Mouse (Mus musculus) spleen, adult 18-20 months (tissue): ENCODE results near the gene Tmub2.
"Not testable (repeated sequence)": the region's sequence is repeated elsewhere in the genome, so short reads cannot be mapped to it uniquely, and the experiment has no call there.

Experiments used
- DNase-seq, 2 experiments: peaks; one replicate each; pipeline ENCODE4 v3.0.0; 2022; ENCODE audit warnings: mixed read lengths in 2 of 2

Gene Tmub2

DNA sequence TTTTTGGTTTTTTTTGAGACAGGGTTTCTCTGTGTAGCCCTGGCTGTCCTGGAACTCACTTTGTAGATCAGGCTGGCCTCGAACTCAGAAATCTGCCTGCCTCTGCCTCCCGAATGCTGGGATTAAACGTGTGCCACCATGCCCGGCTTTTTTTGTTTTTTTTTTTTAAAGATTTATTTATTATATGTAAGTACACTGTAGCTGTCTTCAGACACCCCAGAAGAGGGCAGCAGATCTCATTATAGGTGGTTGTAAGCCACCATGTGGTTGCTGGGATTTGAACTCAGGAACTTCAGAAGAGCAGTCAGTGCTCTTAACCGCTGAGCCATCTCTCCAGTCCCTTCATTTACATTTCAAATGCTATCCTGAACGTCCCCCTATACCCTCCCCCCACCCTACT lies 4.5 kb upstream of the Tmub2 start:
- DNase-seq: not testable (repeated sequence)

DNA sequence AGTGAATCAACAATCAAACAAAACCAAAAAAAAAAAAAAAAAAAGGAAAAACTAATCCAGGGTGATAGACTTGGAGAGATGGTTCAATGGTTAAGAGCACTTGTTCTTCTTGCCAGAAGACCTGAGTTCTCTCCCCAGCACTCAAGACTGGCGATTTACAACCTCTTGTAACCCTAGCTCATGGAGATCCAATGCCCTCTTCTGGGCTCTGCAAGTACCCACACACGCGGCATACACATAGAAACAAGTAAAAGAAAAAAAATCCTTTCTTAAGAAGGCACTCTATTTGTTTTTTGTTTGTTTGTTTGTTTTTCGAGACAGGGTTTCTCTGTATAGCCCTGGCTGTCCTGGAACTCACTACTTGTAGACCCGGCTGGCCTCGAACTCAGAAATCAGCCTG lies 809 bp upstream of the Tmub2 start:
- DNase-seq: no peak

DNA sequence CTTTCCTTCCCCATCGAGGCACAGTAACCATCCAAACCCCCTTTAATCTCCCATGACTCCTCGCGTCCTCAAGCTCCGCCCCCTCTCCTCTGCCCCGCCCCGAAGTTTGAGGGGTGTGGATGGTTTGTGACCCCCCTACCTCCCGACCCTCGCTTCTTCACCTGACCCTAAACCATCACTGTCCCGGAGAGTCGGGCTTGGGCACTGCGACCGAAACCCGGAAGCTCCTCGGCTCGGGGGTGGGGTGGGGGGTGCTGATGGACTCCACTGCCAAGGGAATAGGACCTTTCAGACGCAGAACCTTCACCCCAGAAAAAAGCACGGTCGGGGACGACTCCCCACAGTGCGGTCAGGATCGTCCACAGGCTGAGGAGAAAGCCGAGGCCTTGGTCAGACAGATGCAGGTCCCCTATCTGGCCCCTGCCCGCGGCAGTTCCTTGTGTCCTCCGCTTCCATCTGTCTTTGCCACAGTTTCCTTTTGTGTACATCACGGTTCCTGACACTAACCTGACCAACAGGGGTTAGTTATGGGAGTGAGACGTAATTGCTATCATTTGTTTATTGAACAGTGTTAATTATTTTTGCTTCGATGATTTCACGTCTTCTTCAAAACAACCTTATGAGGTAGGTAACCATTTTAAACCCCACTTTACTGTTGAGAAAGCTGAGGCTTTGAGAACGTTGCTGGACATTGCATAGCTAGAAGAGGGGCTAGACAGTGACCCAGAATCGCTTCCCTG lies 534 bp downstream of the Tmub2 start:
- peak in 1 of 2 experiments; percentile 78 for DNase-seq

DNA sequence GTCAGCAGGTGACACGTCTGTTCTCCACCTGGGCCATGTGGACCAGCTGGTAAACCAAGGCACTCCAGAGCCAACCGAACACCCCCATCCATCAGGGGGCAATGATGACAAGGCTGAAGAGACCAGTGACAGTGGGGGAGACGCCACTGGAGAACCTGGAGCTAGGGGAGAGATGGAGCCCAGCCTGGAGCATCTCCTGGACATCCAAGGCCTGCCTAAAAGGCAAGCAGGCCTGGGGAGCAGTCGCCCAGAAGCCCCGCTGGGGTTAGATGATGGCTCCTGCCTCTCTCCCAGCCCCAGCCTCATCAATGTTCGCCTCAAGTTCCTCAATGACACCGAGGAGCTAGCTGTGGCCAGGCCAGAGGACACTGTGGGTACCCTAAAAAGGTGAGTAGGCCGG lies 2.8 kb downstream of the Tmub2 start:
- DNase-seq: no peak

DNA sequence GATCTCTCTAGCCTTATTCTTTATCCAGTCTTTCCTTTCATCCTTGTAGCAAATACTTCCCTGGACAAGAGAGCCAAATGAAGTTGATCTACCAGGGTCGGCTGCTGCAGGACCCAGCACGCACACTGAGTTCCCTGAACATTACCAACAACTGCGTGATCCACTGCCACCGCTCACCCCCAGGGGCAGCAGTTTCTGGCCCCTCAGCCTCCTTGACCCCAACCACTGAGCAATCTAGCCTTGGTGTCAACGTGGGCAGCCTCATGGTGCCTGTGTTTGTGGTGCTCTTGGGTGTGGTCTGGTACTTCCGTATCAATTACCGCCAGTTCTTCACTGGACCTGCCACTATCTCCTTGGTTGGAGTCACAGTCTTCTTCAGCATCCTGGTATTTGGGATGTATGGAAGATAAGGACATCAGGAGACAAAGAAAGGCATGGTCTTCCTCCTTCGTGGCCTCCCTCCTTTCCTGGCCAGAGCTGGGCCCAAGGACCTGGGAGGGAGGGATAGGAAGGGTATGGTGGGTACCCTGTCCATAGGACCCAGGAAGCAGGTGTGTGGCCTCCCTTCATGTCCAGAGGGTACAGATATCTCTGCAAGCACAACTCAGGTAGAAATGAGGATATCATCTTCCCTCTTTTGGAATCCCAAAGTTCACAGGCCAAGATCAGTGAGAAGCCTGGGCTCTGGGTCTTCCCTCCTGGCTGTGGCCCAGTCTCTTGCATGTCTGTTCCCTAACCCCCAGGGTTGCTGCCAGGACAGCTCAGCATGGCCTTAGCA lies 3.5 kb downstream of the Tmub2 start:
- no peak for DNase-seq

DNA sequence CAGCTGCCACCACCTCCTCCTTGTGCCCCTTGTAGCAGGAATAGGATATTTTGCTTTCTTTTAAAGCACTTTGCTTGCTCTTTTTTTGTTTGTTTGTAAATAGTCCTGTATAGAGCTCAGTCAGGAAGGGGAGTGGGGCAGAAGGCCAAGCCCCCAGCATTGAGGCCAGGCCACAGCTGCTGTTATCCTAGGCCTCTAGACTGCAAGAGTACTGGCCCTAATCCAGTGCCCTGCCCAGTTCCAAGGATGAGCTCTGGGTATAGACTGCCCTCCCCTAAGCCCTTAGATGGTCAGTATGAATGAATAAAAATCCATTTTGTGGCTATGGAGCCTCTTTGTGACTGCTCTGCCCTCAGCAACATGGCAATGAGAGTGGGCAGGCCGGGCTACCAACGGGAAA lies 4.2 kb downstream of the Tmub2 start:
- DNase-seq: no peak

DNA sequence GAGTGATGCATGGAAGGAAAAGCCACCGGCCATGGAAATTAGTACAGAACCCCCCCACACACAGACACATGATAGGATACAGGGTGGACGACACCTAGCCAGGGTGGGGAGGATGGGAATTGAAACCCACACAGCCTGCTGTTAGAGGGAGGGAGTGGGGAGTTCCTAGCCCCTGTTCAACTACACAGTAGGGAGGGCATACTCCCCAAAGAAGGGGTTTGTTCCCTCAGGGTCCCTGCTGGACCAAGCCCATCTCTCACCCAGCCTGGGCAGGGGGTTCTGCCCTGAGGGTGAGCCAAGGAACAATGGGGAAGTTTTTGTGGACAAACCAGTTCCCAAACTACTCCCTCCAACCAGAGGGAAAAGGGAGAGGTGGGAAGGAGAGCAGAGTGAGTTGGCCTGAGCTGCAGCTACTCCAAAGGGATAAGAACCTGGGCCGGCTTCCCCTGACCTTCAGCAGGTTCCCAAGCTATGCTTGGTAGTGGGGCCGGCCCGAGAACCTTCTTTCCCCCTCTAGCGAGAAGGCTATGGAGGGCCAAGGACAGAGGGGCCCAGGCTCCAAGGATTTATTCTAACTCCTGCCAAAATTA lies 4.9 kb downstream of the Tmub2 start:
- no peak for DNase-seq

DNA sequence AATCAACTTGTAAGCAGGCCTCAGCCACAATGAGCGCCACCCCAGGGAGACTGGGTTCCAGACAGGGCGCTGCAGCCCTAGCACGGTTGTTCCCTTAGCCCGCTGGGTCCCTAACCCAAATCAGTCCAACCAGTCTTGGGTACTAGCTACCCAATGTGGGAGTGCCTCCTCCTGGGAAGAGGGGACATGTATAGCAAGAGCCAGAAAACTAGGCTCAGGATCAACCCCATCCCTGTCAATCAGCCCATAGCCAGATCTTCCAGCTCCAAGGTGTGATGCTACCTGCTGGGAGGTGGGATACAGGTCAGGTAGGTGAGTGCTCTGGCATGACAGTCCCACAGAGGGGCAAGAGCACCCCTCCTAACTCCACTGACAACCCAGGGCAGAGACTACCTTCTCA lies 5.4 kb downstream of the Tmub2 start:
- DNase-seq: no peak

DNA sequence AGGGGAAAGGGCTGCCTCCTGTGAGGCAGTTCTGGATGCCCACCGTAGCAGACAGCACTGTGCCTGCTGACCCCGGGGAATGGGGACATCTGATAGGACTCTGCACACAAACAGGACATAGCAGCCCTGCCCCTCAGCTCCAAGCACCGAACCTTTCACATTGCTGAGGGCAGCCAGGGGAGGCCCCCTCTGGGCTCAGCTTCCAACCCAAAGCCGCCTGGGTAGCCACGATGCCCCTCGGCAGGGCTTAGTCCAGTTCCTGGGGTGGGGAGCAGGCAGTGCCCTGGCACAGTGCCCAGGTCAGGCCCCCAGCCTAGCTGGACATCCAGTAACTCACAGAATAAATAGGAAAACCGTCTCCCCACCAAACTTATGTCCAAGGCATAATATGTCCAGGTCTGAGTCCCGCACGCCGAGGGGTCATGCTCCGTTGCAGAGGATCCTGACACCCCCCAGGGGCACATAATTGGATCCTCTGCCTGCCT lies 6.4 kb downstream of the Tmub2 start:
- DNase-seq: no peak

DNA sequence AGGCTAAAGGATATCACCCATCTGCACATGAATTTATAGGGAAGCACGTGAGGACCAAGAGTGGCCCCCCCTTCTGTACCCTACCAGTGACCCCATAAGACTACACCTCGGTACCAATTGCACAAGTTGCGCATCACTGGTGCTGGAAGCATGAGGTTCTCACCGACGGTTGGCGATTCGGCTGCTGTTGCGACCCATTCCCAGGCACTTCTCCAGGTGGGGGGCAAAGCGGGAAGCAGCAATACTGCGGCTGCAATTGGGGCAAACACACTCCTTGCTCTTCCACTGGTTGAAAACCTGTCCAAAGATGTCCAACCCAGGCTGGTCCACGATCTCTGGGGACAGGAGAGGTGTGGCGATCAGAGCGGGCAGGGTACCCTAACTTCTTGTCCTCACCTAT lies 9.2 kb downstream of the Tmub2 start:
- no peak for DNase-seq

DNA sequence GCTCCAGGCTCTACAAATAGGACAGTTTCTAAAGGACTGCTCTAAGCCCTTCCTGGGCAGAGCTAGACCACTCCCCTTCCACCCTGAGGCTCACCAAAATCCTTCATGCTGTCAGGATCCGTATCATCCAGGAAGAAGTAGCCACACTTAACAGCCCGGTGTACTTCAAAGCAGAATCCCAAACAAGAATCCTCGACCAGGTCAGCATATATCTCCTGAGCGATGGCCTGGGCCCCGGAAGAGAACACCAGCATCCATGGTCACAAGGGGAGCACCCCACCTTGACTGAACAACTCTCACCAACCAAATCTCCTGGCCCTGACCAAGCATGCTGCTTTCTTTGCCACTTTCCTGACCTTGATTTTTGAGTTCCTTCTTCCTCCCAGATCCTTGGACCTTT lies 9.7 kb downstream of the Tmub2 start:
- no peak for DNase-seq

DNA sequence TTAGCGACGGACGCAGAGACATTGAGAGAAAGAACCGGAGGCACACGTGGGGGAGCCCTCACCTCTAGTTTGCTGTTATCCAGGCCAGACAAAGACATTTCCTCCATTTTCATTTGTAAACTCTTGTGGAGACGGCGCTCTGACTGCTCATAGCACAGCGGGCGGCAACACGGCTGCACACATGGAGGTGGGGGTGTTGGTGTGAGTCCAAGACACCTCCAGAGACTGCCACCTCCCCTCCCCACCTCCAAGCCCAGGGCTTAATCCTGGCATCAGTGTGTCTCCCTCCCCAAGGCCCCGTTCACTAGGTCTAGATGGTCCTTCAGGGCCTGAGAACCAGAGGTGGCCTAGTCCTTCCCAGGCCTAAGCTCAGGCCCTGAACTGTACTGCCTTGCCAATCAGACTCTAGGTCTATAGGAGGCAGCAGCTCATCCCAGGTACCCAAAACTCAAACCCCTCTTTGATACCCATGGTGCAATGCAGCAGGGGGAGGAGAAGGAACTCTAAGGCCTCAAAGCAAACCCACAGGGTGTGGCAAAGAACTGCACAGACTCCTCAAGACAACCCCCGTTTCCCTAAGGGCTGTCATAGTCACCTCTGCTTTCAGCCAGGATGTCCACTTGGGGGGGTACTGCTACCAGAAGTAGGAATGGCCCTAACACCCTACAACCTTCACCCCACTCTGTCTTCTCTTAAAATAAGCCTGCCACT lies 10.3 kb downstream of the Tmub2 start:
- peak; percentile 46 to 54 for DNase-seq

DNA sequence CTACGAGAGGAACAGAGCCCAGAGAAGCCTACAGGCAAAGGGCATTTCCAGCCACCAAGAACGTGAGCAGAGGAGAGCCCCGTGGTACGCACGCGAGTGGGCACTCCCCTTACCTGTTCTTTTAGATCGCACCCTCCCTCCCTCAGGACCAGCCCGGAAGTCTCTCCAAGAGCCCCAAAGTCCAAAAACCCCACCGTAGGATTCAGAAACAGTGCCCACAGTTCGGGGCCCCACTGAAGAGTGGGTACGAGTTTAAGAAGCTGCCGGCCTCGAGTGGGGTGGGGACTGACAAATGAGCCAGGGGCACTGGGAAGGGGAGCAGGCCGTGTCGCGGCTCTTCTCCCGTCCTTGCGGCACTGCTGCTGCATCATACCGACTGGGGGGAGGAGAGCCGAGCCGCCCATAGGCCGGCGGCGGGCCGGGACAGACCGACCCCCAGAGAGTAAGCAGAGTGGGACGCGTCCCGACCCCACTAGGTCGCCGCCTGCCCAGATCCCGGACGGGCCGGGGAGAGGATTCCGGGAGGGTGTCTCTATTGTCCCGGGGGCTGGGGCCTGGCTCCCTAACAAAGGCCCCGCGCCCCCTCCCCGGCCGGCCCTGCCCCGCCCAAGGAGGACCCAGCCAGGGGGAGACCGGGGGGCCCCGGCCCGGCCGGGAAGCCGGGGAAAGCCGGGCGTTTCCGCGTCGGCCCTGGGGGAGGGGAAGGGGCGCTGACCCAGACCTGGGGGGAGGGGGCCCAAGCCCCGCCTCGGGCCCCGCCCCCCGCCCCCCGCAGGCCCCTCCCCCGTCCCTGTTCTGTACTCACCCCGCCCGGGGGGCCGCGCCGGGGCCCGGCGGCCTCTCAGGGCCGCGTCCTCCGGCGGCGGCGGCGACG lies 11.1 kb downstream of the Tmub2 start:
- peak; percentile 59 to 62 for DNase-seq

DNA sequence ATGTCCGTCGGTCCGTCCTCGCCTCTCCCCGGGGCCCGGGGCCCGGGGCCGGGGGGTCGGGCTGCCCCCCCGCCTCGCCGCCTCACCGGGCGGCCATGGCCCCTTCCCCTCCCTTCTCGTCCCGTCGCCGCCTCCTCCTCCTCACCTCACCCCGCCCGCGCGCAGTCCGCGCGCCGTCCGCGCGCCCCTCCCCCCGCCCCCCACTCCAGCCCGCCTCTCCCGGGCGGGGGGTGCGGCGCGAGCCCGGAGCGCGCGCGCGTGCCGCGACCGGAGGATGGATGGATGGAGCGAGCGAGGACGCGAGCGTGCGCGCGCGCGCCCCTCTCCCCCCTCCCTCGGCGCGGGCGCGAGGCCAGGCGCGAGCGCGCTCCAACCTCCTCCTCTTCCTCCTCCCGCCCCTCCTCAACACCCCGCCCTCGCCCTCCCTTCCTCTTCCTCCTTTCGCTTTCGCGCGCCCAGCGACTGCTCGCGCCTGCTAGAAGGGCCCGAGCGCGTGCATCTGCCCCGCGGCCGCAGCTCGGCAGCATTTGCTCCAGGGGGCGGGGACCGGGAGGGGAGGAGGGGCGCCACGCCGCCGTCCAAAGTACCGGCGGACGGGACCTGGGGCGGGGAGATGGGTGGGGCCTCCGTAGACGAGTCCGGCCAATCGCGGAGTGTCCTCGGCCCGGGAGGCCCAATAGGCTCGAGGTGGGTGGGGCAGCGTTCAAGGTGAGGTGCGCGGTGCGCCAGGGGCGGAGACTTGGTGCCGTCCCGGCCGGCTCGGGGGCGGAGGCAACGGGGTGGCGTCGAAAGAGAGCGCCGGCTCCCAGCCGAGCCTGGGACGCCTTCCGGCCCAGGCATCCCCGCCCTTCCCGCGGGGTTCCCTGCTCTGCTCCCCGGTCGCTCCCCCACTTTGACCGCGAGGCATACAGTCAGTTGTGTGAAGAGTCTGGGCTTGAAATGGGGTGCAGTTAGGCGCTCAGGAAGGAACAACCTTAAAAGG lies 12.1 kb downstream of the Tmub2 start, which contains the start of gene Atxn7l3:
Atxn7l3 (minus strand) TSS at position 141 of the 982 bp plus-strand sequence.
- peak; percentile 96 to 99 for DNase-seq

DNA sequence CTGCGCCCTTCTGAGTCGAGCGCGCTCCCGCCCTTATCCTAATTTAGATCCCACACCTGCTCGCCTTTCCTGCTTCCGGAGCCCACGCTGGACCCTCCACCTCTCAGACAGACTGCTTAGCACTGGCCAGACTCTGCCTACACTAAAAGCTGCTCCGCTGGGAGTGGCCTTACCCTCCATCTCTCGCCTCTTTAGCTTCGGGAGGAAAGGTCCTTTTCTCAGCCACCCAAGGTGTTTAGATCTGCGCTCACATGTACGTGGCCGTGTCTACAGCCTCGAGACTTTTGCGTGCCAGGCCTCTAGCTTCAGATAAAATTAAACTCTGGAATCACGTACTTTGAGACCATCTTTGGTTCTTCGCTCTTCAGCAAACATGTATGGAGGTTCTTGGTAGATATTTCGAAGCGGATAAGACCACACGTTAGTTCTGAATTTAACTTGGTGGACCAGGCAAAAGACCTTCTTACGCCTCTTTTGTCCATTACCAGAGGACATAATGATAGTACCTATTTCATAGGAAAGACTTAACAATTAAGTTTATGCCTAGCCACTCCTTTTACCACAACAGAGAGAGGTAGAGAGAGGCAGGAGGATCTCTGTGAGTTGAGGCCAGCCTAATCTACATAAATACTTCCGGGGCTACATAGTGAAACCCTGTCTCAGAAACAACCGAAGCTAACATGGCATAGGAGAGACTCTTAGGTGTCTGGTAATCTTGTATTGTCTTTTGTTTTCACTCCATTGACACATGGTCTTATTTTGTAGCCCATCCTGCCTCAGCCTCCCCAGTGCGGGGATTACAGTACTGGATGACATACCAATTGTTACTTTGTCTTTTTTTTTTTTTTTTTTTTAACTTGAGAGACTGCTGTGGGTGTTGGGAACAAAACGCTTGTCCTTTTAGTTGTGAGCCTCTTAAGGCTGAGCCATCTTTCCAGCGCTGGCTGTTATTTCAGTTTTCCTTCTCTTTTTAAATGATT lies 13.1 kb downstream of the Tmub2 start:
- no peak for DNase-seq

DNA sequence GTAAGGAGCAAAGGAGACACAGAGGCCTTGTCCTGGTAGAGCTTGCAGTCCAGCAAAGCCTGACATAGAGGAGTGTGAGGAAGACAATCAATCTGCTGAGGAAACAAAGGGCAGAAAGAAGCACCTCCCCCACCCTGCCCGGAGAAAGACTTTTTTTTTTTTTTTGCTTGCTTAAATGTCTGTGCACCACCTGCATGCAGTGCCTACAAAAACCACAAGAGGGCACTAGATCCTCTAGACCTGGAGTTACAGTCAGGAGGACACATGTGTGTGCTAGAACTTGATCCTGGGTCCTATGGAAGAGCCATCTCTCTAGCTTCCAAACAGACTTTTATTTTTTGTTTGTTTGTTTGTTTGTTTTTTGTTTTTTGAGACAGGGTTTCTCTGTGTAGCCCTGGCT lies 15.1 kb downstream of the Tmub2 start:
- DNase-seq: peak in 1 of 2 experiments; percentile 58

DNA sequence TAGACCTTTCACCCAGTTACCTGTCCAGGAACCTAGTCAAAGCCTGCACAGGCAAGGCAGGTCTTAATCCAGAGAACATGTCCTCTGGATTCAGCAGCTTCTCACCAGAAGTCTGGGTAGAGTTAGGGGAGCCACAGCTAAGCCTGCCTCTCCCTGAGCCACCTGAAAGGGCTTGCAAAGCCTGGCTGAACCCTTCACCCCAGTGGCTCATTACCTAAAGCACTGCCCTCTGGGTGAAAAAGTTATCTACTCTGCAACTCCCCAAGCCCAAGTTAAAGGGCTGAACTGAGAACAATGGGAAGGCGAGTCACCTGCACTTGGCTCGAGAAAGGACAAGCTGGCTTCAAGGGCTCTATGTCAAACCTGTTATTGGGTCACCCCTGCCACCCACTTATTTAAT lies 19.4 kb downstream of the Tmub2 start:
- DNase-seq: no peak

DNA sequence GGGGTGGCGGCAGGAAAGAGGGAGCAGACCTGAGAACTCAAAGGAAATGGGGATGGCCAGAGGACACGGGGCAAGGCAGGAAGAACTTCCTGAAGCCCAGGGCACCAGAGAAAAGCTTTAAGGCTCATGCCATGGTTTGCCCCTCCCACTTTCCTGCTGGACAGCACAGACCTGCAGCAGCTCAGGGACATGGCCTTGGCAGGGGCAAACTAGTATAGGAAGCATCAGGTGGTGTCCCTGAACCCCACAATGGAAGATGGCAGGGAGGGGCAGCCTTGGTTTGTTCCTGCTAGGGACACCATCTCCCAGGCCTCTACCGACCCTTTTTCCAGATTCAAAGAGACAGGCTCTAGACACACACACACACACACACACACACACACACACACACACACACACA lies 20.6 kb downstream of the Tmub2 start:
- DNase-seq: no peak

DNA sequence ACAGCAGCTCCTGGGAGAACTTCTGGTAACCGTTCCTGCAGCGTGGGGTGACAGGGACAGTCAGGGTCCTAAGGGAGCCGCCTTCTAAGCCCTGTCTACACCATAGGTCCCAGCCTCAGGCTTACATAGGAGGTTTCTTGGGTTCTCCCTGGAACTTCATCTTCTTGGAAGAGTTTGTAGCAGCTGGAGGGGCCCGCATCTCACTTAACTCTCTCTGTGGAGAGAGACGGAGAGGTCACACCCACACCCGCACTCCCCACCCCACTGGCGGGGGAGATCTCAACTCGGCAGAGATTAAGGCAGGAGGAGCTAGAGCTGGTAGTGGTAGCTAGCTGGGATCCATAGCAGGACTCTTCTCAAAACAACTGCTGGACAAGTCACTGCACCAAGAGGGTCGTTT lies 23.4 kb downstream of the Tmub2 start:
- DNase-seq: no peak

DNA sequence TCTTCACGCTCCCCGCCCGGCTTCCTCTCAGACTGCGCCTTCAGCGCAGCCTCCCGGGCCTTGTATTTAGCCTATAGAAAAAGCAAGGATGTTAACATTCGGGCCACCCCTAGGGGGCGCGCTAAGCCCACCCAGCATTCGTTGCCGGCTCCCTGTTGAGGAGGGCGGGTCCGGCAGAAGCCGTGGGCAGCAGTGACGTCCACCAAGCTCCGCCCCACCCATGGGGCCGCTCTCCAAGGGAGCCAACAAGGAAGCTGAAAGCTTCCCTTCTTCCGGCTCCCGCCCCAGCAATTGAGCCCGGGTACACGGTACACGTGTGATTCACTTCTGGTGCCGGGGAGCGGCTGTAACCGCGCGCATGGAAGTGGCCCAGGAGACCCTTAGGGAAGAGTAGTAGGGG lies 24.2 kb downstream of the Tmub2 start:
- peak; percentile 92 to 96 for DNase-seq
